Mouse (Mus musculus) cerebellum, postnatal 25 days (tissue): ENCODE measurements around the gene Gm45713.
A peak's percentile ranks its signal among the peaks of the same experiment; 100 is the strongest.

Experiments used
- DNase-seq, 2 experiments: peaks; one replicate each; pipeline ENCODE4 v3.0.0; 2021; ENCODE audit warnings: mixed read lengths in 2 of 2

Gm45713 gene

GRCm38 (mm10) chr7:45135993-45136567, at the start of gene Gm45713, which contains the start of gene Flt3l:
Gene Gm45713 (minus strand): TSS chr7:45136231.
Gene Flt3l (minus strand): TSS chr7:45136432.
- peak; percentile 93 to 94 for DNase-seq

- DNase-seq = no peak
Observed at GRCm38 (mm10) chr7:45183672-45184071, 47.6 kb upstream of the Gm45713 start.

- DNase-seq = peak in 1 of 2 experiments; percentile 42
Observed at GRCm38 (mm10) chr7:45182606-45183005, 46.6 kb upstream of the Gm45713 start.

- DNase-seq = peak; percentile 89 to 91
Observed at GRCm38 (mm10) chr7:45182199-45182601, 46.2 kb upstream of the Gm45713 start.

GRCm38 (mm10) chr7:45181540-45181939, 45.5 kb upstream of the Gm45713 start:
- peak in 1 of 2 experiments; percentile 53 for DNase-seq

- peak in 1 of 2 experiments; percentile 37 for DNase-seq
Observed at GRCm38 (mm10) chr7:45180896-45181477, 45.0 kb upstream of the Gm45713 start, which contains the start of gene Pth2. Gene Pth2 (plus strand): TSS chr7:45180995.

- DNase-seq = no peak
Observed at GRCm38 (mm10) chr7:45179469-45179868, 43.4 kb upstream of the Gm45713 start, which contains the start of gene Gfy. Gene Gfy (minus strand): TSS chr7:45179569.

- peak; percentile 10 to 39 for DNase-seq
Observed at GRCm38 (mm10) chr7:45178550-45178949, 42.5 kb upstream of the Gm45713 start.

- DNase-seq = peak; percentile 49 to 63
Observed at GRCm38 (mm10) chr7:45176356-45176755, 40.3 kb upstream of the Gm45713 start.

- DNase-seq = peak in 1 of 2 experiments; percentile 55
Observed at GRCm38 (mm10) chr7:45175929-45176328, 39.9 kb upstream of the Gm45713 start.

- DNase-seq = no peak
Observed at GRCm38 (mm10) chr7:45175398-45175797, 39.4 kb upstream of the Gm45713 start.

GRCm38 (mm10) chr7:45174567-45175280, 38.7 kb upstream of the Gm45713 start:
- DNase-seq = peak; percentile 54 to 62

- DNase-seq = peak in 1 of 2 experiments; percentile 54
Observed at GRCm38 (mm10) chr7:45173772-45174171, 37.7 kb upstream of the Gm45713 start.

GRCm38 (mm10) chr7:45172974-45173373, 36.9 kb upstream of the Gm45713 start:
- DNase-seq = peak; percentile 59 to 78

- peak; percentile 77 to 83 for DNase-seq
Observed at GRCm38 (mm10) chr7:45169495-45169894, 33.5 kb upstream of the Gm45713 start.

GRCm38 (mm10) chr7:45168656-45169055, 32.6 kb upstream of the Gm45713 start:
- peak; percentile 70 to 75 for DNase-seq

- DNase-seq = peak; percentile 87
Observed at GRCm38 (mm10) chr7:45167761-45168445, 31.9 kb upstream of the Gm45713 start.

GRCm38 (mm10) chr7:45166950-45167401, 30.9 kb upstream of the Gm45713 start:
- peak; percentile 77 to 80 for DNase-seq

- DNase-seq = peak; percentile 52 to 60
Observed at GRCm38 (mm10) chr7:45165701-45166100, 29.7 kb upstream of the Gm45713 start.

GRCm38 (mm10) chr7:45164833-45165232, 28.8 kb upstream of the Gm45713 start:
- peak; percentile 76 to 80 for DNase-seq

- peak; percentile 88 to 92 for DNase-seq
Observed at GRCm38 (mm10) chr7:45163735-45164490, 27.9 kb upstream of the Gm45713 start, which contains the start of gene Slc17a7. Gene Slc17a7 (plus strand): TSS chr7:45163949.
